Mouse (Mus musculus) cortical plate, adult 2 months (tissue): ENCODE results near the gene Cstb.

Experiments used
- CTCF ChIP-seq: fragments of 200-500 bp; IDR thresholded peaks from 2 replicates; pipeline ENCODE4 v1.5.1; 2011; ENCODE audit warnings: mild to moderate bottlenecking, control low read depth, low read length; ENCODE audit not compliant: insufficient read depth; ENCODE audit errors: extremely low read depth
- POLR2A ChIP-seq: fragments of 200-500 bp; IDR thresholded peaks from 2 replicates; pipeline ENCODE4 v1.6.1; 2011; ENCODE audit warnings: mild to moderate bottlenecking, low read length, control low read depth; ENCODE audit not compliant: insufficient read depth; ENCODE audit errors: extremely low read depth

GRCm38 (mm10) chr10:78456696-78457095 is 31.2 kb downstream of the Cstb start:
- TF ChIP-seq POLR2A, result no peak
- TF ChIP-seq CTCF, result no peak
